Mouse (Mus musculus) lung, embryonic 14.5 days (tissue): Measurements from ENCODE around the gene Skp1a. TPM values are rescaled to one million over a fixed set of nuclear protein-coding genes. Genes with fewer than 3 reads are reported as not detected.

Source experiments
- ATAC-seq: fragments of 200-750 bp; cut with Nextera tagmentation; 2 replicates; pipeline ENCODE4 v1.8.0; 2017; ENCODE audit warnings: mild to moderate bottlenecking, moderate TSS enrichment, moderate library complexity; ENCODE audit not compliant: insufficient read depth
- DNase-seq: peaks from one replicate; pipeline ENCODE4 v3.0.0-alpha.2; 2015
- H3K27ac ChIP-seq: fragments of 300-500 bp; sonication (generic); 2 replicates; pipeline ENCODE4 v1.5.1; 2014; ENCODE audit warnings: low read depth, mild to moderate bottlenecking, moderate library complexity
- H3K27me3 ChIP-seq: fragments of 300-500 bp; sonication (generic); 2 replicates; pipeline ENCODE4 v1.6.1; 2014; ENCODE audit warnings: low read length, control low read depth; ENCODE audit not compliant: insufficient read depth
- H3K36me3 ChIP-seq: fragments of 300-500 bp; sonication (generic); 2 replicates; pipeline ENCODE4 v1.6.1; 2014; ENCODE audit warnings: control low read depth; ENCODE audit not compliant: insufficient read depth
- H3K4me1 ChIP-seq: fragments of 300-500 bp; sonication (generic); 2 replicates; pipeline ENCODE4 v1.6.1; 2014; ENCODE audit warnings: antibody characterized with exemption, control low read depth; ENCODE audit not compliant: insufficient read depth
- H3K4me2 ChIP-seq: fragments of 300-500 bp; sonication (generic); 2 replicates; pipeline ENCODE4 v1.6.1; 2014; ENCODE audit warnings: mild to moderate bottlenecking
- H3K4me3 ChIP-seq: fragments of 300-500 bp; sonication (generic); 2 replicates; pipeline ENCODE4 v1.5.1; 2014; ENCODE audit warnings: low read depth, low read length
- H3K9ac ChIP-seq: fragments of 300-500 bp; sonication (generic); 2 replicates; pipeline ENCODE4 v1.6.1; 2014
- H3K9me3 ChIP-seq: fragments of 300-500 bp; sonication (generic); 2 replicates; pipeline ENCODE4 v1.6.1; 2016; ENCODE audit warnings: low read depth, low read length, control low read depth
- CTCF ChIP-seq: IDR thresholded peaks from 2 replicates; pipeline ENCODE4 v1.5.1; 2016; ENCODE audit warnings: antibody characterized with exemption, low read depth
- WGBS: fragments of 180-500 bp; shearing (Covaris S2); extraction: QIAGEN DNeasy Blood & Tissue Kit; methylation state at CpG from one replicate; pipeline ENCODE4 v1.1.7; 2014; 5-methylcytosine and 5-hydroxymethylcytosine counted together
- polyA plus RNA-seq: library from polyadenylated mRNA; unstranded; fragments of >200 nt; fragmentation: Nextera tagmentation; extraction: Ambion mirVana; gene quantifications from 2 replicates; pipeline ENCODE4 v1.2.1, GENCODE M21; 2014

Gene Skp1a
- polyA plus RNA-seq, 1 experiment from 2014 or later: 781 TPM

- peak; percentile 95 for ATAC-seq
- Histone ChIP-seq H3K27me3 (no peaks in the 10 kb centered on the region), H3K4me1 (peaks cover 15% of the 10 kb centered on the region), H3K27ac (peak overlapping the region; percentile 81), H3K9me3 (no peaks in the 10 kb centered on the region), H3K36me3 (peaks cover 19% of the 10 kb centered on the region; the same call in 1 of the 2 replicates), H3K4me3 (no peak overlapping the region), H3K4me2 (no peak overlapping the region), H3K9ac (no peak overlapping the region)
- no peak for TF ChIP-seq CTCF
- WGBS: 34% methylated on average over 11 of the region's 11 CpGs
- DNase-seq: peak; percentile 96
These were observed 41.6 kb downstream of the Skp1a start for GRCm38 (mm10) chr11:52273183-52273941.

- no peak for TF ChIP-seq CTCF
- ATAC-seq: no peak
- no peak overlapping the region for H3K4me2 ChIP-seq
These were observed 42.1 kb downstream of the Skp1a start for GRCm38 (mm10) chr11:52273942-52274330.

GRCm38 (mm10) chr11:52274456-52275112 lies 42.8 kb downstream of the Skp1a start:
- H3K9ac ChIP-seq: no peak overlapping the region
- H3K36me3 ChIP-seq: peaks cover 26% of the 10 kb centered on the region; the same call in 1 of the 2 replicates
- H3K4me3 ChIP-seq: no peak overlapping the region
- H3K27me3 ChIP-seq: no peaks in the 10 kb centered on the region
- H3K4me1 ChIP-seq: peaks cover 13% of the 10 kb centered on the region
- H3K27ac ChIP-seq: peak overlapping the region; percentile 81
- ATAC-seq (no peak), DNase-seq (no peak)
- WGBS: 85% methylated on average over 20 of the region's 20 CpGs
- no peak overlapping the region for H3K4me2 ChIP-seq
- H3K9me3 ChIP-seq: no peaks in the 10 kb centered on the region
- no peak for TF ChIP-seq CTCF

More at GRCm38 (mm10) chr11:52273942-52274330, 42.1 kb downstream of the Skp1a start:
- no peaks in the 10 kb centered on the region for H3K9me3 ChIP-seq
- H3K27me3 ChIP-seq: no peaks in the 10 kb centered on the region
- no peak overlapping the region for H3K4me3 ChIP-seq
- WGBS: 67% methylated on average over 4 of the region's 4 CpGs
- no peak for DNase-seq
- no peak overlapping the region for H3K9ac ChIP-seq
- H3K36me3 ChIP-seq: peaks cover 21% of the 10 kb centered on the region; the same call in 1 of the 2 replicates
- peaks cover 13% of the 10 kb centered on the region for H3K4me1 ChIP-seq
- H3K27ac ChIP-seq: peak overlapping the region; percentile 81; the same call in 1 of the 2 replicates

- no peak for TF ChIP-seq CTCF
- 78% methylated on average over 8 of the region's 8 CpGs for WGBS
- no peak for ATAC-seq
These were observed 43.6 kb downstream of the Skp1a start for GRCm38 (mm10) chr11:52275366-52275765.

GRCm38 (mm10) chr11:52275774-52276555 lies 44.2 kb downstream of the Skp1a start:
- Histone ChIP-seq H3K36me3 (peaks cover 28% of the 10 kb centered on the region; the same call in 1 of the 2 replicates), H3K9me3 (no peaks in the 10 kb centered on the region), H3K27ac (no peak overlapping the region), H3K9ac (no peak overlapping the region), H3K27me3 (no peaks in the 10 kb centered on the region), H3K4me2 (no peak overlapping the region), H3K4me1 (peaks cover 13% of the 10 kb centered on the region), H3K4me3 (no peak overlapping the region)
- no peak for TF ChIP-seq CTCF
- 77% methylated on average over 9 of the region's 9 CpGs for WGBS
- DNase-seq (no peak), ATAC-seq (no peak)

More at GRCm38 (mm10) chr11:52275366-52275765, 43.6 kb downstream of the Skp1a start:
- Histone ChIP-seq H3K27me3 (no peaks in the 10 kb centered on the region), H3K4me1 (peaks cover 13% of the 10 kb centered on the region), H3K36me3 (peaks cover 27% of the 10 kb centered on the region; the same call in 1 of the 2 replicates), H3K27ac (no peak overlapping the region), H3K9me3 (no peaks in the 10 kb centered on the region), H3K4me3 (no peak overlapping the region), H3K4me2 (no peak overlapping the region), H3K9ac (no peak overlapping the region)
- no peak for DNase-seq

GRCm38 (mm10) chr11:52276961-52277391 lies 45.2 kb downstream of the Skp1a start:
- DNase-seq: no peak
- Histone ChIP-seq H3K9me3 (no peaks in the 10 kb centered on the region), H3K27me3 (no peaks in the 10 kb centered on the region), H3K4me3 (no peak overlapping the region), H3K9ac (no peak overlapping the region), H3K36me3 (peaks cover 28% of the 10 kb centered on the region; the same call in 1 of the 2 replicates), H3K4me2 (no peak overlapping the region), H3K27ac (no peak overlapping the region), H3K4me1 (peaks cover 15% of the 10 kb centered on the region)
- WGBS: 86% methylated on average over 8 of the region's 8 CpGs
- ATAC-seq: no peak
- TF ChIP-seq CTCF: no peak
